Mouse (Mus musculus) gastrocnemius, postnatal 10 days (tissue): ENCODE measurements around the gene Rxrb. TPM values are rescaled to one million over a fixed set of nuclear protein-coding genes. Genes with fewer than 3 reads are reported as not detected.

Source experiments
- DNase-seq: peaks from one replicate; pipeline ENCODE4 v3.0.0; 2021; ENCODE audit warnings: mixed read lengths
- microRNA-seq, 2 experiments: library from miRNA; unstranded; fragments of <30 nt; microRNA quantifications; one replicate each; pipeline ENCODE4 v1.2.0; 2021
- total RNA-seq, 2 experiments: library from RNA; stranded (reverse); gene quantifications; 2 replicates each; pipeline ENCODE4 v1.2.3; 2021

Gene Rxrb
- total RNA-seq, 2 experiments from 2014 or later, result 40.7 to 43.1 TPM

- no peak for DNase-seq
Observed at GRCm38 (mm10) chr17:34045941-34046340, 14.3 kb downstream of the Rxrb start.

GRCm38 (mm10) chr17:34047404-34048050 is 15.9 kb downstream of the Rxrb start:
- DNase-seq, result no peak

- DNase-seq, result no peak
Observed at GRCm38 (mm10) chr17:34057224-34057623, 25.6 kb downstream of the Rxrb start.

DNA sequence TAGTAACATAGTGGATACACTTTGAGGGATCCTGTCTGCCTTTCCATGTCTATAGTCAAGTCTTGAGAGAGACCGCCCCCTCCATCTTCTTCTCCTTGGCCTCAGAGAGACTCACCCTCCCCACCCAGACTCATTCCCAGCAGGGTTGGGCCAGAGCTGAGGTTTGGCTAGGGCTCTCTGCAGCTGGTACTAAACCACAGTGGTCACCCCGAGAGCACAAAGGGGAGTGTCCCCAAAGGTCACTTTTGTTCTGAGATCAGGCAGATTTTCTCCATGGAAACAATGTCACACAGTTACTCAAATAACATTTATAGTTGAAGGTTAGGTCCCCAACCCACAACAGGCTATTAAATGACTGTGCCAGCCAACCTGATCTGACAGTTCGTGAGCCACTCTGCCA is 37.3 kb downstream of the Rxrb start:
- DNase-seq, result no peak

GRCm38 (mm10) chr17:34072091-34072490 is 40.5 kb downstream of the Rxrb start:
- no peak for DNase-seq

DNA sequence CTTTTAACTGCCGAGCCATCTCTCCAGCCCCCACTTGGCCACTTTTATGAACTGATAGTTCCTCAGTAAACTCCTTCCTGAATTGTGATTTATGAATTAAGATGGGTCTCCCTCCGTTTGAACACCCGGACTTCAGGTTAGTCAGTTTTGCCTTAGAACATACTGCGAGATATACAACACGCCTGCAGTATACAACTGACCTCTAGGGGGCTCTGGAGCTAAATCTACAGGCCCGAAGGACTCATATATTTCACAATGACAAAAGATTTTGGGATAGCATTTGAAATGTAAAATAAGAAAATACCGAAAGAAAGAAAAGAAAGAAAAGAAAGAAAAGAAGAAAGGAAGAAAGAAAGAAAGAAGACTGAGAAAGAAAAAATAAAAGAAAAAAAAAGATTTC is 43.7 kb downstream of the Rxrb start:
- DNase-seq, result peak; percentile 68

GRCm38 (mm10) chr17:34077549-34077948 is 45.9 kb downstream of the Rxrb start:
- DNase-seq, result peak; percentile 73

DNA sequence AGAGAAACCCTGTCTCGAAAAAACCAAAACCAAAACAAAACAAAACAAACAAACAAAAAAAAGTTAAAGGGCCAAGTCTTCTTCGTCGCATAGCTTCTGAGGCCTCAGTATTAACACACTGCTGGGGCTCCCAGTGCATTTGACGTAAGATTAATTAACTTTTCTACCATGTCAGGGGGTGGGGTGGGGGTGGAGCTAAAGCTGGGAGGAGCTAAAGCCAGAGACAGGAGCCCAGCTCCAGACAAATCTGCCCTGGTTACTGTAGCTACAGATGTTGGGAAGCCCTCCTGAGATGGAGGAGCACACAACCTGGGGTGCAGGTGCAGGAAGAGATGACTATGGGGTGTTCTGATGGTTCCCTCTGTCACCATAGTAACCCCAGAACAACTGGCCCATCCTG is 46.5 kb downstream of the Rxrb start:
- DNase-seq, result no peak

DNA sequence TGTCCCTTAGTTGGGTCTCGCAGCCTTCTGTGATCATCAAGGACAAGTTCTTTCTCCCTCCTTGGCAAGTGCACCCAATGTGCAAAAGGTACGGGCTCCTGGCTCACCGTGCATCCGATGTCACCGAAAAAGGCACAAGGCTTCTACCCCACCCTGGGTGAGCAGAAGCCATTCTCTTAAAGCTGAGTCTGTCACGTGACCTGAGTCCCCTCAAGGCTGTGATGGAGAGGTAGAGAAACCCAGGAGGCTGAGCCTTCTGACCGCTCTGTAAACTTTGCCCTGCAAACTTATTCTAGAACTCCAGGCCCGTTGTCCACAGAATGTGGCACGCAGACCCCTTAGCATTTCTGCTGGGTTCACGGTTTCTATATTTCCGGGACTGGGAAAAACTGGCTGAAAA is 47.4 kb downstream of the Rxrb start:
- DNase-seq, result no peak

GRCm38 (mm10) chr17:34079621-34080020 is 48.0 kb downstream of the Rxrb start:
- DNase-seq, result no peak

GRCm38 (mm10) chr17:34083104-34083503 is 51.5 kb downstream of the Rxrb start:
- no peak for DNase-seq

DNA sequence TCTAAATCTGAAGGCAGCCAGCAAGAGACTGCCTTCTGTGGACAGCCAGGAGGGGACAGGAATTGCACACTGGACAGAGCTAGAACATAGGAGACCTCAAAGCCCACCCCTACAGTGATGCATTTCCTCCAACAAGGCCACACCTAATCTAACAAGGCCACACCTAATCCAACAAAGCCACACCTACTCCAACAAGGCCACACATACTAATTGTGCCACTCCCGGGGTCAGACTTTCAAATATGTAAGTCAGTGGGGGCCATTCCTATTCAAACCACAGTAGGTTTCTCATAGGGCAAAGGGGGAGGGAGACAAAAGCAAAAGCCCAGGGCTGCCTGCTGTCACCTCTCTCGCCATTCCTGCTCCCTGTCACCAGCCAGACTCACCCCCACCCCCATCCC is 55.8 kb downstream of the Rxrb start:
- DNase-seq, result no peak

Small RNA genes lying within 50 kb of the gene (microRNA-seq; reads per million reads assigned to microRNA genes)
- gene Mir219a-1 (0 to 0.25 reads per million in 2 experiments), gene Mir219c (0 reads per million in 2 experiments)

Other genes starting within 250 kb of the Rxrb start
- 10 to 100 TPM; 22.7 to 36.0 TPM for gene Angptl4, start 250.0 kb upstream of the Rxrb start, total RNA-seq
- 10 to 100 TPM; 27.6 to 33.3 TPM for gene Kank3, start 221.3 kb upstream of the Rxrb start, total RNA-seq
- gene Rps28, start 207.2 kb upstream of the Rxrb start, total RNA-seq, result 1,000 to 10,000 TPM; 1,176 to 1,238 TPM
- 100 to 1,000 TPM; 322 to 360 TPM for gene Ndufa7, start 207.2 kb upstream of the Rxrb start, total RNA-seq
- 10 to 100 TPM; 15.0 to 16.5 TPM for gene Cd320, start 188.7 kb upstream of the Rxrb start, total RNA-seq
- gene Gm7029, start 158.0 kb upstream of the Rxrb start, total RNA-seq, result not detected
- gene Kifc1, start 141.2 kb upstream of the Rxrb start, total RNA-seq, result 10 to 100 TPM in 1 of 2 experiments, 1 to 10 TPM in 1; 8.0 to 10.6 TPM
- gene Platr17, start 126.7 kb upstream of the Rxrb start, total RNA-seq, result not detected
- gene Daxx, start 122.4 kb upstream of the Rxrb start, total RNA-seq, result 10 to 100 TPM; 12.1 to 13.5 TPM
- 10 to 100 TPM; 40.7 to 41.3 TPM for gene Tapbp, start 115.9 kb upstream of the Rxrb start, total RNA-seq
- gene Zbtb22, start 115.9 kb upstream of the Rxrb start, total RNA-seq, result 10 to 100 TPM; 18.9 to 21.9 TPM
- gene Rgl2, start 102.3 kb upstream of the Rxrb start, total RNA-seq, result 10 to 100 TPM; 29.3 to 40.2 TPM
- 10 to 100 TPM; 65.3 to 67.0 TPM for gene Pfdn6, start 91.5 kb upstream of the Rxrb start, total RNA-seq
- gene Wdr46, start 91.2 kb upstream of the Rxrb start, total RNA-seq, result 10 to 100 TPM; 15.7 TPM
- 1 to 10 TPM; 2.3 to 2.6 TPM for gene B3galt4, start 80.3 kb upstream of the Rxrb start, total RNA-seq
- gene Vps52, start 76.0 kb upstream of the Rxrb start, total RNA-seq, result 10 to 100 TPM; 30.3 to 33.2 TPM
- gene Rps18, start 75.8 kb upstream of the Rxrb start, total RNA-seq, result 100 to 1,000 TPM; 649 to 675 TPM
- 10 to 100 TPM; 38.9 to 46.7 TPM for gene H2-K1, start 31.5 kb upstream of the Rxrb start, total RNA-seq
- gene Ring1, start 7.1 kb upstream of the Rxrb start, total RNA-seq, result 10 to 100 TPM; 13.4 to 18.0 TPM
- 10 to 100 TPM; 50.5 to 63.2 TPM for gene H2-Ke6, start 3.8 kb upstream of the Rxrb start, total RNA-seq
- gene Slc39a7, start 130 bp upstream of the Rxrb start, total RNA-seq, result 10 to 100 TPM; 64.1 to 75.4 TPM
- 100 to 1,000 TPM in 1 of 2 experiments, 10 to 100 TPM in 1; 72.0 to 106 TPM for gene Col11a2, start 7.6 kb downstream of the Rxrb start, total RNA-seq
- not detected for gene H2-Oa, start 60.5 kb downstream of the Rxrb start, total RNA-seq
- gene H2-DMa, start 87.7 kb downstream of the Rxrb start, total RNA-seq, result 1 to 10 TPM; 4.6 to 6.1 TPM
- 100 to 1,000 TPM in 1 of 2 experiments, 10 to 100 TPM in 1; 91.9 to 114 TPM for gene Brd2, start 90.8 kb downstream of the Rxrb start, total RNA-seq
- gene H2-DMb2, start 111.5 kb downstream of the Rxrb start, total RNA-seq, result under 1 TPM; 0.25 to 0.61 TPM
- 1 to 10 TPM; 1.4 to 1.8 TPM for gene H2-DMb1, start 121.3 kb downstream of the Rxrb start, total RNA-seq
- gene Tap1, start 155.7 kb downstream of the Rxrb start, total RNA-seq, result 1 to 10 TPM; 2.6 to 3.8 TPM
- 1 to 10 TPM; 1.6 to 1.7 TPM for gene Psmb9, start 156.0 kb downstream of the Rxrb start, total RNA-seq
- 1 to 10 TPM; 4.5 to 5.1 TPM for gene Psmb8, start 165.9 kb downstream of the Rxrb start, total RNA-seq
- gene Tap2, start 171.7 kb downstream of the Rxrb start, total RNA-seq, result 1 to 10 TPM; 6.5 to 7.0 TPM
- under 1 TPM; 0.26 to 0.34 TPM for gene H2-Ob, start 207.1 kb downstream of the Rxrb start, total RNA-seq
- gene H2-Ab1, start 225.9 kb downstream of the Rxrb start, total RNA-seq, result 1 to 10 TPM; 3.6 to 4.1 TPM